ENCODE assay signal across 24 mouse cellular contexts in the genomic region with DNA sequence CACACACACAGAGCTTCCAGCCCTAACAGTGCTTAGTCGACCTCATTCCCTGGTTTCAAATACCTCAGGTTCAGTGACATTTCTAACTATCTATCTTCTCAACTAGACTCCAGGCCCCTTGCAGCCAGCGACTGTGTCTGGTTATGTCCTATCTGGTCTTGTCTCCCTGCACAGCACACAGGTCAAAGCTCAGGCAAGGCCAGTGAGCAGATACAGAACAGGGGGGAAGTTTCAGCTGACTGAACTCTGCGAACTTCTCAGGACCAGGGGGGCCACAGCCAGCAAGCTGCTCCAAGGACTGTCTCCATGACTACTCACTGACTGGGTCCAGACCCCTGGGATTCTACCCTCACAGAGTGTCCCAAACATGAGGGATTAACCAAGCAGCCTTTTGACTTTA. TPM values are rescaled to one million over a fixed set of nuclear protein-coding genes. Genes with fewer than 3 reads are reported as not detected.
DNase-seq lines count a peak whose midpoint lies in the region; ATAC-seq and TF ChIP-seq lines count a peak whose summit lies in the region.
"Had no signal": no experiment of that assay in that cellular context is flagged by ENCODE, and none has a peak within 500 bp of the region (broad histone marks: within the 10 kb centered on the region; RNA-seq: fewer than 3 reads in every experiment).

No protein-coding gene starts in this region.

- no peak overlapping the region for H3K9ac ChIP-seq in kidney, embryonic 16.5 days (replicated peaks; ENCODE audit: low read length)
- H3K9ac ChIP-seq in liver, embryonic 14.5 days (replicated peaks): no peak overlapping the region
- H3K9ac ChIP-seq: embryonic facial prominence, embryonic 12.5 days; hindbrain, embryonic 12.5 days; limb, embryonic 13.5 days; lung, embryonic 15.5 days; neural tube, embryonic 12.5 days had no signal

- H3K27ac ChIP-seq in kidney, embryonic 16.5 days (ENCODE audit: low read length): 0 out of 2 replicates have a peak overlapping the region, but pooled peaks have one; percentile 26
- H3K27ac ChIP-seq in liver, embryonic 14.5 days: no peak overlapping the region
- H3K27ac ChIP-seq: embryonic facial prominence, embryonic 12.5 days; hindbrain, embryonic 12.5 days; layer of hippocampus, adult 2 months; limb, embryonic 13.5 days; lung, embryonic 15.5 days; neural tube, embryonic 12.5 days had no signal

- no peaks in the 10 kb centered on the region for H3K36me3 ChIP-seq in kidney, embryonic 16.5 days (ENCODE audit: insufficient read depth, low read length)
- no peaks in the 10 kb centered on the region for H3K36me3 ChIP-seq in liver, embryonic 14.5 days (replicated peaks; ENCODE audit: control insufficient read depth, insufficient read depth, low read depth)
- H3K36me3 ChIP-seq: embryonic facial prominence, embryonic 12.5 days; hindbrain, embryonic 12.5 days; limb, embryonic 13.5 days; lung, embryonic 15.5 days; neural tube, embryonic 12.5 days had no signal

- no peak for TF ChIP-seq CTCF in liver, embryonic 14.5 days (IDR thresholded peaks at IDR 0.05; ENCODE audit: low read depth)

- no peaks in the 10 kb centered on the region for H3K27me3 ChIP-seq in kidney, embryonic 16.5 days (ENCODE audit: insufficient read depth, low read length)
- H3K27me3 ChIP-seq in liver, embryonic 14.5 days (ENCODE audit: control insufficient read depth, insufficient read depth, low read length): no peaks in the 10 kb centered on the region
- H3K27me3 ChIP-seq: embryonic facial prominence, embryonic 12.5 days; hindbrain, embryonic 12.5 days; limb, embryonic 13.5 days; lung, embryonic 15.5 days; neural tube, embryonic 12.5 days had no signal

- WGBS in kidney, embryonic 16.5 days: 23% methylated on average over 3 of the region's 3 CpGs
- WGBS in liver, embryonic 14.5 days (ENCODE audit: insufficient replicate concordance): 38% methylated on average over 3 of the region's 3 CpGs

- peak; percentile 62; the same call in 1 of the 2 replicates for ATAC-seq in kidney, embryonic 16.5 days (ENCODE audit: low FRiP score, low TSS enrichment)
- peak; percentile 27; the same call in 1 of the 2 replicates for ATAC-seq in liver, embryonic 14.5 days (ENCODE audit: insufficient read depth)
- ATAC-seq: forebrain, embryonic 14.5 days; inflammation-experienced regulatory T-cells, adult 6 months had no signal

- peaks cover 12% of the 10 kb centered on the region; the same call in 1 of the 2 replicates for H3K4me1 ChIP-seq in kidney, embryonic 16.5 days (ENCODE audit: insufficient read depth, low read length)
- H3K4me1 ChIP-seq in liver, embryonic 14.5 days (replicated peaks; ENCODE audit: control insufficient read depth in 2 of 2, insufficient read depth in 2 of 2, low read length in 1 of 2): peaks cover 0 to 8% of the 10 kb centered on the region in 2 experiments; a peak in 1 of 4 replicates
- H3K4me1 ChIP-seq: neural tube, embryonic 12.5 days had no signal

- H3K9me3 ChIP-seq in kidney, embryonic 16.5 days (ENCODE audit: low read length): no peaks in the 10 kb centered on the region
- H3K9me3 ChIP-seq in liver, embryonic 14.5 days (ENCODE audit: control insufficient read depth, low read length): no peaks in the 10 kb centered on the region
- H3K9me3 ChIP-seq: embryonic facial prominence, embryonic 12.5 days; hindbrain, embryonic 12.5 days; limb, embryonic 13.5 days; lung, embryonic 15.5 days; neural tube, embryonic 12.5 days had no signal

- no peak for TF ChIP-seq EP300 in liver, embryonic 14.5 days (IDR thresholded peaks at IDR 0.05; ENCODE audit: low read depth)

- DNase-seq in embryo, embryonic 10 days (ENCODE audit: low spot score): peak; percentile 32
- no peak for DNase-seq in embryo, embryonic 11 days
- DNase-seq in kidney, adult 9 months: no peak
- DNase-seq in embryo, embryonic 10.5 days (ENCODE audit: low spot score): peak; percentile 28
- DNase-seq in liver, embryonic 14.5 days (ENCODE audit: low read depth in 3 of 3, low spot score in 3 of 3): no peak
- no peak for DNase-seq in spleen, postnatal 36 days (ENCODE audit: low spot score in 2 of 2)
- no peak for DNase-seq in adrenal gland, postnatal 36 days
- DNase-seq: adrenal gland, adult 8-10 months; cerebellum, postnatal 25 days; gastrocnemius, postnatal 10 days; heart, adult 18-20 months; layer of hippocampus, postnatal 36 days; lung, postnatal 4 days; spleen, adult 18-20 months; thymus, postnatal 4 days had no signal

- H3K4me3 ChIP-seq in kidney, embryonic 16.5 days (ENCODE audit: low read length): no peak overlapping the region
- no peak overlapping the region for H3K4me3 ChIP-seq in liver, embryonic 14.5 days (ENCODE audit: insufficient read depth in 1 of 2, low read depth in 2 of 2, low read length in 2 of 2)
- H3K4me3 ChIP-seq: embryonic facial prominence, embryonic 12.5 days; hindbrain, embryonic 12.5 days; layer of hippocampus, adult 2 months; limb, embryonic 13.5 days; lung, embryonic 15.5 days; neural tube, embryonic 12.5 days had no signal

- no peak overlapping the region for H3K4me2 ChIP-seq in kidney, embryonic 16.5 days (replicated peaks; ENCODE audit: low read depth, low read length)
- H3K4me2 ChIP-seq in liver, embryonic 14.5 days (ENCODE audit: low read depth): no peak overlapping the region
- H3K4me2 ChIP-seq: embryonic facial prominence, embryonic 12.5 days; hindbrain, embryonic 12.5 days; limb, embryonic 13.5 days; lung, embryonic 15.5 days; neural tube, embryonic 12.5 days had no signal

RNA-seq across cellular contexts. Expression of gene Mxi1, which starts 35.1 kb away (rescaled TPM):
- polyA plus RNA-seq in kidney, embryonic 16.5 days (2015; fragmentation: Nextera tagmentation; extraction: Ambion mirVana): 19.2 and 32.1 TPM in 2 replicates
- 11.1 and 16.5 TPM in 2 replicates for polyA plus RNA-seq in liver, embryonic 14.5 days (2012; rRNA removed)
- 27.7 and 33.1 TPM in 2 replicates for polyA plus RNA-seq in liver, embryonic 14.5 days (2014; fragmentation: Nextera tagmentation; extraction: Ambion mirVana)
- 10 to 100 TPM; 29.7 to 39.8 TPM for total RNA-seq in adrenal gland, postnatal 36 days (2021)

Comparison
In these comparisons a context has a peak if more than half of its experiments do, and no peak if none do; other contexts are left out.
1. DNase-seq: peak in embryo, embryonic 10 days (single experiment) and embryo, embryonic 10.5 days (single experiment); none in embryo, embryonic 11 days (single experiment), kidney, adult 9 months (single experiment), liver, embryonic 14.5 days (0 of 3), spleen, postnatal 36 days (0 of 2) and adrenal gland, postnatal 36 days (0 of 2).